7 mouse cellular contexts compared by ENCODE assay signal in the genomic region with DNA sequence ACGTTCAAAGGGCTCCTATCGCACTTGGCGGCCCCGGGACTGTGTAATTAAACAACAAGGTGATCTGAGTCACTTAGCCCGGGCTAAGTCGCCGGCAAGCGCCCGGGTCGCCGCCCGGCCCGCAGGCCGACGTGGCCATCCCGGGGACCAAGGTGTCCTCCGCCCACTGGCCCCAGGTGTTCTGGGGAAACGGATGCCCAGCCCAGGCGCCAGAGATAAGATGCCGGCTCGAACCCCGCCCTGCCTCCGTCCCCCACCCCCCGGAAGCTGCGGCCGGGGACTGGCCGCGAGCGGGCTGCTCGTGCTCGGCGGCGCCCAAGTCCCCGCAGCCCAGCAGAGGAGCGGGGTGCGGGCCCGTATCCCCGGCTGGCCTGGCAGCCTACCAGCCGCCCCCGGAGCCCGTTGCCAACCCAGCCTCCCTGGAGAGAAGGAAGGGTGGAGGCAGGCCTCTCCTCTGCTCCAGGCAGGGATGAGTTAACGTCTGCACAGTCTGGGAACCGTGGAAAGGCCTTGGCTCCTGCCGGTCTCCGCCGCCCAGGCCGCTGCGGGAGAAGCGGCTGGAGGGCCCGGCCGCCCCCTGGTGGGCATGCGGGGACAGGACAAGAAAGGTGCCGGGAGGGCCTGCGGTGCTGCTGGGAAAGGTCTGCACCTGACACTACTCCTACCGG. TPM values are rescaled to one million over a fixed set of nuclear protein-coding genes. Genes with fewer than 3 reads are reported as not detected.
DNase-seq lines count a peak whose midpoint lies in the region; ATAC-seq and TF ChIP-seq lines count a peak whose summit lies in the region.

No protein-coding gene starts in this region.

- no peaks in the 10 kb centered on the region for H3K36me3 ChIP-seq in intestine, embryonic 16.5 days (ENCODE audit: control insufficient read depth, insufficient read depth, low read length)
- no peaks in the 10 kb centered on the region for H3K36me3 ChIP-seq in limb, embryonic 10.5 days
- H3K36me3 ChIP-seq in midbrain, embryonic 12.5 days, result no peaks in the 10 kb centered on the region
- H3K36me3 ChIP-seq in small intestine, adult 2 months (ENCODE audit: control insufficient read depth, insufficient read depth, low read length), result 0 out of 2 replicates have a peak, but pooled peaks cover 8% of the 10 kb centered on the region

- TF ChIP-seq POLR2A in small intestine, adult 2 months (IDR thresholded peaks at IDR 0.05; ENCODE audit: low read depth, low read length), result no peak; the same call in 1 of the 2 replicates

- H3K4me1 ChIP-seq in intestine, embryonic 16.5 days (ENCODE audit: control insufficient read depth, insufficient read depth, low read length), result peaks cover 5% of the 10 kb centered on the region; the same call in 1 of the 2 replicates
- H3K4me1 ChIP-seq in limb, embryonic 10.5 days, result peaks cover 16% of the 10 kb centered on the region
- H3K4me1 ChIP-seq in midbrain, embryonic 12.5 days, result peaks cover 3% of the 10 kb centered on the region; the same call in 1 of the 2 replicates
- H3K4me1 ChIP-seq in small intestine, adult 2 months (ENCODE audit: control insufficient read depth, insufficient read depth, insufficient read length, low read length), result peaks cover 24% of the 10 kb centered on the region

- WGBS in intestine, embryonic 16.5 days, result under 1% methylated on average over 55 of the region's 55 CpGs
- WGBS in limb, embryonic 10.5 days, result under 1% methylated on average over 55 of the region's 55 CpGs
- WGBS in midbrain, embryonic 12.5 days, result under 1% methylated on average over 55 of the region's 55 CpGs
- WGBS in small intestine, adult 2 months, result under 1% methylated on average over 55 of the region's 55 CpGs

- H3K9me3 ChIP-seq in intestine, embryonic 16.5 days (ENCODE audit: control insufficient read depth, low read length), result no peaks in the 10 kb centered on the region
- no peaks in the 10 kb centered on the region for H3K9me3 ChIP-seq in limb, embryonic 10.5 days (replicated peaks)
- H3K9me3 ChIP-seq in midbrain, embryonic 12.5 days, result no peaks in the 10 kb centered on the region

- peak overlapping the region; percentile 84 for H3K27ac ChIP-seq in intestine, embryonic 16.5 days (ENCODE audit: low read length)
- peak overlapping the region; percentile 94 for H3K27ac ChIP-seq in limb, embryonic 10.5 days
- H3K27ac ChIP-seq in midbrain, embryonic 12.5 days (replicated peaks), result peak overlapping the region; percentile 73
- H3K27ac ChIP-seq in small intestine, adult 2 months (ENCODE audit: insufficient read depth, low read depth, low read length), result peak overlapping the region; percentile 93

- peak overlapping the region; percentile 87 for H3K4me2 ChIP-seq in intestine, embryonic 16.5 days (ENCODE audit: low read depth, low read length)
- peak overlapping the region; percentile 67 for H3K4me2 ChIP-seq in midbrain, embryonic 12.5 days (replicated peaks)

- peak overlapping the region; percentile 70 for H3K4me3 ChIP-seq in intestine, embryonic 16.5 days (ENCODE audit: low read length)
- H3K4me3 ChIP-seq in limb, embryonic 10.5 days, result peak overlapping the region; percentile 77
- peak overlapping the region; percentile 72 for H3K4me3 ChIP-seq in midbrain, embryonic 12.5 days
- H3K4me3 ChIP-seq in small intestine, adult 2 months (ENCODE audit: low read depth, low read length), result peak overlapping the region; percentile 69

- TF ChIP-seq CTCF in small intestine, adult 2 months (IDR thresholded peaks at IDR 0.05; ENCODE audit: extremely low read depth, insufficient read length, insufficient replicate concordance, low read depth, low read length), result peak; percentile 71

- H3K9ac ChIP-seq in intestine, embryonic 16.5 days (ENCODE audit: low read depth, low read length), result peak overlapping the region; percentile 82
- H3K9ac ChIP-seq in midbrain, embryonic 12.5 days (replicated peaks), result peak overlapping the region; percentile 84

- no peaks in the 10 kb centered on the region; the same call in 1 of the 2 replicates for H3K27me3 ChIP-seq in intestine, embryonic 16.5 days (replicated peaks; ENCODE audit: control insufficient read depth, insufficient read depth, low read length)
- peaks cover 46% of the 10 kb centered on the region for H3K27me3 ChIP-seq in limb, embryonic 10.5 days (ENCODE audit: low read depth, poor library complexity, severe bottlenecking)
- peaks cover 14% of the 10 kb centered on the region for H3K27me3 ChIP-seq in midbrain, embryonic 12.5 days
- H3K27me3 ChIP-seq in small intestine, adult 2 months (ENCODE audit: control insufficient read depth, insufficient read depth, low read length), result no peaks in the 10 kb centered on the region

- ATAC-seq in intestine, embryonic 16.5 days, result peak; percentile 96
- peak; percentile 95 for ATAC-seq in midbrain, embryonic 12.5 days (ENCODE audit: low FRiP score, low read depth)

- peak; percentile 91 for DNase-seq in adrenal gland, postnatal 10 days
- peak; percentile 94 for DNase-seq in embryo, embryonic 11 days
- peak; percentile 75 to 76 for DNase-seq in gastrocnemius, postnatal 36 days
- peak; percentile 94 for DNase-seq in limb, embryonic 10.5 days (ENCODE audit: low spot score)

- intact Hi-C loops in gastrocnemius, postnatal 36 days (cut with DNase I), result loop anchor here (2.0 kb wide), 1 partner anchor 90 kb away; no protein-coding TSS in a partner anchor

RNA-seq across cellular contexts. Expression of a gene that starts 26.5 kb away (rescaled TPM):
- not detected for total RNA-seq in adrenal gland, postnatal 10 days (2021)
- total RNA-seq in gastrocnemius, postnatal 36 days (2021), result not detected
- not detected in 2 replicates for polyA plus RNA-seq in intestine, embryonic 16.5 days (2015; fragmentation: Nextera tagmentation; extraction: Ambion mirVana)
- not detected in 2 replicates for polyA plus RNA-seq in limb, embryonic 10.5 days (2016; fragmentation: Nextera tagmentation; extraction: Ambion mirVana)
- polyA plus RNA-seq in midbrain, embryonic 12.5 days (2016; fragmentation: Nextera tagmentation; extraction: Ambion mirVana), result not detected in 2 replicates
- polyA plus RNA-seq in small intestine, adult 2 months (2012; rRNA removed), result not detected in 2 replicates

RNA-seq across cellular contexts. Expression of a gene that starts 39.3 kb away (rescaled TPM):
- total RNA-seq in adrenal gland, postnatal 10 days (2021), result 10 to 100 TPM; 26.5 to 94.8 TPM
- 1,000 to 10,000 TPM; 2,135 to 2,411 TPM for total RNA-seq in gastrocnemius, postnatal 36 days (2021)
- polyA plus RNA-seq in intestine, embryonic 16.5 days (2015; fragmentation: Nextera tagmentation; extraction: Ambion mirVana), result 12.8 and 15.7 TPM in 2 replicates
- polyA plus RNA-seq in limb, embryonic 10.5 days (2016; fragmentation: Nextera tagmentation; extraction: Ambion mirVana), result 0.11 and 0.48 TPM in 2 replicates
- 0.13 and 0.16 TPM in 2 replicates for polyA plus RNA-seq in midbrain, embryonic 12.5 days (2016; fragmentation: Nextera tagmentation; extraction: Ambion mirVana)
- polyA plus RNA-seq in small intestine, adult 2 months (2012; rRNA removed), result 29.9 and 102 TPM in 2 replicates

RNA-seq across cellular contexts. Expression of a gene that starts 46.0 kb away (rescaled TPM):
- 10 to 100 TPM; 50.2 to 55.3 TPM for total RNA-seq in adrenal gland, postnatal 10 days (2021)
- 10 to 100 TPM; 42.4 to 54.7 TPM for total RNA-seq in gastrocnemius, postnatal 36 days (2021)
- 11.0 and 15.6 TPM in 2 replicates for polyA plus RNA-seq in intestine, embryonic 16.5 days (2015; fragmentation: Nextera tagmentation; extraction: Ambion mirVana)
- 45.7 and 58.5 TPM in 2 replicates for polyA plus RNA-seq in limb, embryonic 10.5 days (2016; fragmentation: Nextera tagmentation; extraction: Ambion mirVana)
- polyA plus RNA-seq in midbrain, embryonic 12.5 days (2016; fragmentation: Nextera tagmentation; extraction: Ambion mirVana), result 43.3 and 44.1 TPM in 2 replicates
- polyA plus RNA-seq in small intestine, adult 2 months (2012; rRNA removed), result 2.4 and 3.3 TPM in 2 replicates

RNA-seq across cellular contexts. Expression of a gene that starts 50.8 kb away (rescaled TPM):
- total RNA-seq in adrenal gland, postnatal 10 days (2021), result not detected
- not detected for total RNA-seq in gastrocnemius, postnatal 36 days (2021)
- polyA plus RNA-seq in intestine, embryonic 16.5 days (2015; fragmentation: Nextera tagmentation; extraction: Ambion mirVana), result 0.34 TPM in 1 of 2 replicates, not detected in the other
- not detected in 2 replicates for polyA plus RNA-seq in limb, embryonic 10.5 days (2016; fragmentation: Nextera tagmentation; extraction: Ambion mirVana)
- 0.51 TPM in 1 of 2 replicates, not detected in the other for polyA plus RNA-seq in midbrain, embryonic 12.5 days (2016; fragmentation: Nextera tagmentation; extraction: Ambion mirVana)
- not detected in 2 replicates for polyA plus RNA-seq in small intestine, adult 2 months (2012; rRNA removed)

Comparison
In these comparisons a context has a peak if more than half of its experiments do, and no peak if none do; other contexts are left out.
1. Peak in every context shown above with its lines: DNase-seq, ATAC-seq, H3K4me3 ChIP-seq and H3K27ac ChIP-seq.